Mouse (Mus musculus) urinary bladder, postnatal 4 days (tissue): ENCODE measurements around the gene Tspoap1.

ENCODE experiments used
- DNase-seq, 2 experiments: peaks; one replicate each; pipeline ENCODE4 v3.0.0; 2021 to 2022; ENCODE audit warnings: low spot score in 2 of 2

The Tspoap1 gene

DNA sequence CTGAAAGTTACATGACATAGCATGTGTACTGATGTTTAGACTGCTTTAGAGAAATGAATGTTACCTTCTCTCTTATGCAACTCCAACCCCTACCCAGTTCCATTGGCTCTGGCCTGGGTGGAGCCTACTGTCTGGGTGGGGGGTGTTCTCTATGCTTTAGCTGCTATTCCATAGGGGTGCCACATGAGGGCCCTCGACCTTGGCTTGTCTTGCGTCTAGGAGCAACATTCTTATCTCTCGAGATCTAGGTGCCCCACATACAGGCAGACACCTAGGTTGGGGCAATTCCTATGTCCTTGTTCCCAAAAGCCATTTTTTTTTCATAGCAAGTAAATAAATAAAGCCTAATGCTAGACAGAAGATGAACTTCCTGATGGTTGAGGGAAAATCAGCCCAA lies 734 bp upstream of the Tspoap1 start:
- no peak for DNase-seq

DNA sequence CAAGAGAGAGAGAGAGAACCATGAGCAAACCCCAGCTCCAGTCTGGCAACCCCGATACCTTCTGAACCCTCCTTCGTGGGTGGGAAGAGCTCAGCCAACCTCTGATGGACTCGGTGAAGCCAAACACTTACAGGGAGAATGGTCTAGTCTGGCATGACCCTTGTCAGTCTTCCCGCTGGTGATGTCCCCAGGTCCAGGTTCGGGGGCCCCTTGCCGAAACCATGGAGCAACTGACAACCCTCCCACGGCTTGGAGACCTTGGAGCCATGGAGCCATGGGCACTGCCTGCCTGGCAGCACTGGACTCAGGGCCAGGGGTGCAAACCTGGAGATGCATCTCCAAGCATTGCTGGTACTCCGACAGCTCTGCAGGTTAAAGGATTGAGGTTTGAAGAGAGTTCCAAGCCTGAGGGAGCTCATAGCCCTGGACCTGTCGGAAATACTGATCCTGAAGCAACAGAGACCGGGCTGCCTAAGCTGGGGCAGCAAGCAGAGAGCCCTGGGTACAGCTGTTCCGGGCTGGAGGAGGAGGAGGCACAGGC lies 910 bp downstream of the Tspoap1 start:
- DNase-seq = no peak

DNA sequence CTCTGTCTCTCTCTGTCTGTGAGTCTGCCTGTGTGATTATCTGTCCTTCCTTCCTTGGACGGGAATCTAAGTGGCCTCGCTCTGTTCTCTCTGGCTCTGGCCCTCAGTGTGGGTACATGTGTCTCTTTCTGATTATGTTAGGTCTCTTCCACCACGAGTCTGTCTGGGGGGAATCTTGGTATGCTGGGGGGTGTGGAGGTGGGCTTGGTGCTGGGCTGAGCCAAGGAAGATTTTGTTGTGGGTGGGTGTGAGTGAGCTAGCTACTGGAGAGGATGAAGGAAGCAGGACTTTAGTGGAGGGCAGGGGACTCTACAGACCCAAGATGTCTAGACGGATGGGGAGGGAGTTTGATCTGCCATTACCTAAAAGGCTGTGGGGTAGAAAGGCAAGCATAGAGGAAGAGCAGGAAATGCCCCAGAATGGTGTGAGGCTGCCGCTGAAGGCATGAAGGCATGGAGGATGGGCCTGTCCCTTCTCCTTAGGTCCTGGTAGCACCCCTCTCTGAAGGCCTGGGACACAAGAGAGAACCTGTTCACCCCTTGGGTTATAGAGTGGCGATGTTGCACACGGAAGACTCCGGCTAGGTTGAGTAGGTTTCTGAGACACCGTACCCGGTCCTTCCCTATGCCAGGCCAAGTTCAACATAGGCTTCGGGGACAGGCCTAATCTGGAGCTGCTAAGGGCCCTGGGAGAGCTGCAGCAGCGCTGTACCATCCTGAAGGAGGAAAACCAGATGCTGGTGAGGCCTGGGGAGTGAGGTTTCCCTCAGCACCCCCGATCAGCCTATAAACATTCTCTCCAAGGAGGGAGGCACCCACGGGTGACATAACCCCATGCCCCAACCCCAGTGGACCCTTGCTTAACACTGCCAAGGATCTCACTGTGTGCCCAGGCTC lies 1.7 kb downstream of the Tspoap1 start:
- DNase-seq = no peak

DNA sequence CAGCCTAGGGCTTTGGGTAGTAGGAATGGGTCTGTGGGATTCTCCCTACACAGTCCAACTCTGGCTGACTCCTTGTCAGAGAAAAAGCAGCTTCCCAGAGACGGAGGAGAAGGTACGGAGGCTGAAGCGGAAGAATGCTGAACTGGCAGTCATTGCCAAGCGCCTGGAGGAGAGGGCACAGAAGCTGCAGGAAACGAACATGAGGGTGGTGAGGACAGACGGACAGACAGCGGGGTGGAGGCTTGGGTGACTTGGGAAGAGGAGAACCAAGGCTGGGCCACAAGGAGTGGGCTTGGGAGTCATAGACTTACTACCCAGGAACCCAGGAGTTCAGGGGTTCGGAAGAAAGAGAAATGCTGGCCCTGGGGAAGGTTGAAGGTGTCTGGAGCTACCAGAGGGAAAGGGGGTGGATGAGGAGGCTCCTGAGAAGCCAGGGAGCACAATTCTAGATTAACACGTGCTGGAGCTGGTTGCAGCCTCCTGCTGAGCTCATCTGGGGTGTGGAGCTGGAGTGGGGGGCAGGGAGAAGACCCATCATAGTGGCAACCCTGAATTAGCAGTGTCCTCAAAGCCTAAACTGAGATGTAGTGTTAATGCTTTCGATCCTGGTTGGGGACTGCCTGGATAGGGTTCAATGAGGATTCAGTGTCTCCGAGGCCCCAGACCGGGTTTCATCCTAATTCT lies 2.5 kb downstream of the Tspoap1 start:
- DNase-seq = no peak

DNA sequence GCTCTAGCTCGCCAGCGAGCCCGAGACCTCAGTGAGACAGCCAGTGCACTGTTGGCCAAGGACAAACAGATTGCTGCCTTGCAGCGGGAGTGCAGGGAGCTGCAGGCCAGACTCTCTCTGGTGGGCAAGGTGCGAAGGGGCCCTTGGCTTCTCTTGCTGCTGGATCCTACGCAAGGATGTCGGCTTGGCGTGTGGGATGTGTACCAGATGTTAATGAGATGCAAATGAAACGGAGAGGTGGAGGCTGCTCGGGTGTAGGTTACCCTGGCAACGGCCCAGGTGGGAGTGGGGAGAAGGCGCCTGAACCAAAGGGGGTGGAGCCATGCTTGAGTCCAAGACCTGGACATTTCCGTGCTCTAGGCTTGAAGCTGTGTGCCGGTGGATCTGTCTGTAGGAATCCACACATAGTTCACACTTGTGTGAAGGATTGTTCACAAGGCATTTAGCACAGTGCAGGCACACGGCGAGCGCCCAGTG lies 3.2 kb downstream of the Tspoap1 start:
- DNase-seq = no peak

DNA sequence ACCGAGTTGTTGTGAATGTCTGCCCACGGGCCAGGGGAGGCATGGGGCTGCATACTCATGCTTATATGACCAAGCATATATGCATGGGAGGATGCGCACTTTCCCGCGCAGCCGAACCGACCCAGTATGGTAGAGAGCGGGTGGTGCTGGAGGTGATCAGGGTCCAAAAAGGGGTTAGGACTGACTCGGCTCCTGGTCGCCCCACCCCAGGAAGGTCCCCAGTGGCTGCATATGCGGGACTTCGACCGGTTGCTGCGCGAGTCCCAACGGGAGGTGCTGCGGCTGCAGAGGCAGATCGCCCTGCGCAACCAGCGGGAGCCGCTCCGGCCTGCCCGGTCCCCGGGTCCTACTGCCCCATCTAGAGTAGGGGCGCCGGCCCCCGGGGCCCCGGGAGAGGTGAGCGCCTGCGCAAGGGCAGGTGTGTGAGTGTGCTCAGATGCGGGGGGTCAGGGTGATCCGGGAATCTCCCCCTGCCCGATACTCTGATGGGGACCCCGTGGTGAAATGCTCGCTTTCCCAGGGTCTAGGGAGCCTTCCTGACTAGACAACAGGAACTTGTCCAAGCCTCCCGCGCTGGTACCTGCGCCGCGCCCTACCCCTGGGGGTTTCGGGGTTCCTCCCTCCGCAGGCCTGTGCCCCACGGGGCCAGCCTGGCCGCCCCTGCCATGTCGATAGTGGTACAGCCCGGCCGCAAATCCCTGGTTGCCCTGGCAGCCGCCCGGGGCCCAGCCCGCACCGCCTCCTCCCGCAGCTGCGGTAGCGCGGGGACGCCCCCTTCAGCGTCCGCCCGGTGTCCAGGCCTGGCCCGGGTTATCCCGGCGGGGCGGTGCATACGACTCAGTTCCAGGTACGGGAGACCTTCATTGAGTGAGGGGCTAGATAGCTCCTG lies 3.9 kb downstream of the Tspoap1 start:
- no peak for DNase-seq

DNA sequence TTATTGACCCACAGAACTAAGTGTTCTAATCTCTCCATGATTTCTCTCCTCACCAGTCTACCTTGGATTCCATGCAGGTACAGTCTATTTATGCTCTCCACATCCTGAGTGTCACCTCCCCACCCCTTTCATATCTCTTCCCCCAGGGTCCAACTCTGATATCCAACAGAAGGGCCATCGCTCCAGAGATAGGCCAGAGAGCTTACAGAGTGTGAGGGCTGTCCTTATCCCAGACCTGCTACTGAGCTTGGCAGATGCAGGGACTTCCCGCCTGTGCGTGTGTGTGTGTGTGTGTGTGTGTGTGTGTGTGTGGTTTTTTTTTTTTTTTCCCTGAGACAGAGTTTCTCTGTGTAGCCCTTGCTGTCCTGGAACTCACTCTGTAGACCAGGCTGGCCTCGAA lies 8.4 kb downstream of the Tspoap1 start:
- DNase-seq = no peak

DNA sequence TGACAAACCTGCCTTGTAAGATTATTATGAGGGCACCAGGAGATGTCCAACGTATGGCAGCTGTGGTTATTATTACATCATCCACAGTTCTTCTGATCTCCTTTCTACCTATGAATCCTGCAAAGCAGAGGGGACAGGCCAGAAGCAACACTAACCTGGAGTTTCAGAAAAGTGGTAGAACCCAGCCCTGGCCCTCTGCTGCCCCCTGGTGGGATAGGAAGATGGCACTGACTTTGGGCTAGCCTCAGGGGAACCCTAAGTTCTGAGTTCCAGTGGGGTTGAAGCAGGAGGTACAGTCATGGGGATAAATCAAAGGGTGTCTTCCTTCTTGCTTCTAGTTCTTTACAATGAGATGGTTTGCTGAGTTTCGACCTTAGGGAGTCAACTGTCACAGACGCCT lies 10.6 kb downstream of the Tspoap1 start:
- DNase-seq = peak; percentile 41 to 80

DNA sequence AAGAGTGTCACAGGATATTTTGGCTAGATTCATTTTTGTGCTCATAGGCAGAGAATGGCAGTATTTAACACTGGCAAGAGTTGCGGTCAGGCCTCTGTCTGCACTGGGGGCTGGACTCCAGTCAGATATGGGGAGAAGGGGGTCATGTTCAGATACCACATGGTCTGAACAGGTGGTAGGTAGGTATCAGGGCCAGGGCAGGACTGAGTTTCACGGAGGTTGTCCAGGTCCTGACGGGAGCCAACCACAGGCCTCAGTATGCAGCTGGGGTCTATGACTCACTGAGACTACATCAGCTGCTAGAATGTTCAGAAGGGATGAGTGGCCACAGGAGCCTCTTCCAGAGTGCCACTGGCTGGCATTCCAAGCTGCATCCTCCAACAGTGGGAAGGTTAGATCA lies 12.0 kb downstream of the Tspoap1 start:
- DNase-seq = no peak

DNA sequence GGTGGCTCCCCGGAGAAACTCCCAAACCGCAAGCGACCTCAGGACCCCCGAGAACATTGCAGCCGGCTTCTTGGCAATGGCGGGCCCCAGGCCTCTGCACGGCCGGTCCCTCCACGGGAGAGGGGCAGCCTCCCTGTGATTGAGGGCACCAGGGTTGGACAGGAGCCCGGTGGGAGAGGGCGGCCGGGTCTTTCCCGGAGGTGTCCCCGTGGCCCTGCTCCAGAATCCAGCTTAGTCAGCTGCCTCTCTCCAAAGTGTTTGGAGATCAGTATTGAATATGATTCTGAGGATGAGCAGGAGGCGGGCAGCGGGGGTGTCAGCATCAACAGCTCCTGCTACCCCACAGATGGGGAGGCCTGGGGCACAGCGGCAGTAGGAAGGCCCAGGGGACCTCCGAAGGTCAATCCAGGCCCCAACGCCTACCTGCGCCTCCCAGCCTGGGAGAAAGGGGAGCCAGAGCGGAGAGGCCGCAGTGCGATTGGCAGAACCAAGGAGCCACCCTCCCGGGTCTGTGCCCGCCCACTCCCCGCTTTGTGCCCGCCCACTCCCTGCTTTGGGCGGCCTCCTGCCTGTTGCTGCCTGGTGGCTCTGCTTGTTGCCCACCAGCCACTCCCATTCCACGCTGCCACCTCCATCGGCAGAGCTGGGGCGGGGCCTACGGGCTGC lies 17.9 kb downstream of the Tspoap1 start:
- peak; percentile 66 to 81 for DNase-seq

DNA sequence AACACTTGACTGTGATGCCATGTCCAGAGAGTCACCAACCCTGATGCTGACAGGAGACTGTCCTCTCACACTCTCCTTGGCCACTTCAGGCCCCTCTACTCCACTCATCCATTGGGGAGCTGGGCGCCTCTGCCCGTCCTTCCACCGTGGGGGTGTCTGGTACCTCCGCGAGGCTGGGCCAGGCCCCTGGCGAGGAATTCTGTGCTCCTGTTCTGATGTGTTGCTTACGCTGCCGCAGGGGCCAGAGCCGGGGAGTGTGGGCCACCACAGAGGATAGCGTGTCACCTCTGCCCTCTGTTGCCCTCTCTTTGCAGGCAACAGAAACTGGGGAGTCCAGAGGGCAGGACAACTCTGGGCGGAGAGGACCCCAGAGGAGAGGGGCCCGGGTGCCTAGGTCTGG lies 18.6 kb downstream of the Tspoap1 start:
- no peak for DNase-seq

DNA sequence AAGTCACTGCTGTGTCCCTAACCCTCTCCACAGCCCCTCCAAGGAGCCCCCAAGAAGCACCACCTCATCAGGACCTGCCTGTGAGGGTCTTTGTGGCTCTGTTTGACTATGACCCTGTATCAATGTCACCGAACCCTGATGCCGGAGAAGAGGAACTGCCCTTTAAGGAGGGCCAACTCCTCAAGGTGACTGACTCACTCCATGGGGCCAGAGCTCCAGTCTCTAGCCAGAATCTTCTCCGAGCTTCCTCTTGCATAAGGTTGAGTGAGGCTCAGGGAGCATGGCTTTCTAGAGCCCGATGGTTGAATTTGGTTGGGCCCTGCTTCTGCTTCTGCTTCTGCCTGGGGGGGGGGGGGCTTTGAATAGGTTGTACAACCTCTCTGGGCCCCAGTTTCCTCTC lies 19.1 kb downstream of the Tspoap1 start:
- DNase-seq = no peak

DNA sequence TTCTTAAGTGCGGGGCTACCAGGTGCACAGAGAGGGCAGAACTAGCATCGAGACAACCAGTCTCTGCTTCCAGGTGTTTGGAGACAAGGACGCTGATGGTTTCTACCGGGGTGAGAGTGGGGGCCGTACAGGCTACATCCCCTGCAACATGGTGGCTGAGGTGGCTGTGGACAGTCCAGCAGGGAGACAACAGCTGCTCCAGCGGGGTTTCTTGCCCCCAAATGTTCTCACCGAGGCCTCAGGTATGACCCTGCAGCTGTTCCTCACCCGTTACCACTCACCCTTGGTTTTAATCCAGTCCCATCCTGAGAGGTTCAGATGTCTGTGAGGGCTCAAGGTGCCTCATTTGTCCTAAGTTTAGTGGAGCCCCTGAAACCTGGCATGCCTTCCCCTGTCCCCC lies 19.8 kb downstream of the Tspoap1 start:
- no peak for DNase-seq

DNA sequence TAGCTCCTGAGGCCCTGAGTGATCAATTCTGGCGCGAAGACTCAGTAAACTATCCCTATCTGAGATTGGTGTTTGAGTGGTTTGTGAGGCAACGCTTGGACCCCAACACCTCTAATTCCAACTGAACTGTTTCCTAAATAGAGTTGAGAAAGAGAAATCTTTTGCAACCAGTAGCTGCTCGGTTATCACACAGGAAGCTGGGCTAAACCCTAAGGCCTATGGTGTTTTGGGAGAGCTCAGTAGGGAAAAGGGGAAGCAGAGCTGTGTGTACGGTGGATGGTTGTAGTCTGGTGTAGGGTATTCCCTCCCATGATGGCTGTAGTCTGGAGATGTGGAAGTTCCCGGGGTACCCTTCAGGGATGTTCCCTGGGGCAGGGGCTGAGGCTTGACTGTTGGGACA lies 29.7 kb downstream of the Tspoap1 start:
- no peak for DNase-seq

DNA sequence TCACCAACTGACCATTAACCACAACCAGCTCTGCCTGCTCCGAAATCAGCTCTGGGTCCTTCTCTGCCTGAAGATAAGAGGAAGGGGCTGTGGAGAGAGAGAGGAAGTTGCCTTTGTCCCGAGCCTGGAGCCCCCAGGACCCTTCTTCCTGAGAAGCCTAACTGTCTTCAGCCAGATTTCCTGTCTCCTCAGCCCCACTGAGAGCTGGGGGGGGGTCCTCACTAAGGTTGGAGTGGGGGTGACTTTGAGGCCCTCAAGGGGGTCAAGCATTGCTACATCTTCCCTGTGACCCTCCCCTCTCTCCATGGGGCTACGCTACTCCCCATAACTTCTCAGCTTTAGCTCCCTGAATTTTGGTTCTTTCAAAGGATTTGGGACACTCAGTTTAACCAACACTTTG lies 33.1 kb downstream of the Tspoap1 start, which contains the start of gene Mpo:
Gene Mpo, plus strand, starts transcription at position 122 of the 400 bp plus-strand sequence.
- DNase-seq = no peak

DNA sequence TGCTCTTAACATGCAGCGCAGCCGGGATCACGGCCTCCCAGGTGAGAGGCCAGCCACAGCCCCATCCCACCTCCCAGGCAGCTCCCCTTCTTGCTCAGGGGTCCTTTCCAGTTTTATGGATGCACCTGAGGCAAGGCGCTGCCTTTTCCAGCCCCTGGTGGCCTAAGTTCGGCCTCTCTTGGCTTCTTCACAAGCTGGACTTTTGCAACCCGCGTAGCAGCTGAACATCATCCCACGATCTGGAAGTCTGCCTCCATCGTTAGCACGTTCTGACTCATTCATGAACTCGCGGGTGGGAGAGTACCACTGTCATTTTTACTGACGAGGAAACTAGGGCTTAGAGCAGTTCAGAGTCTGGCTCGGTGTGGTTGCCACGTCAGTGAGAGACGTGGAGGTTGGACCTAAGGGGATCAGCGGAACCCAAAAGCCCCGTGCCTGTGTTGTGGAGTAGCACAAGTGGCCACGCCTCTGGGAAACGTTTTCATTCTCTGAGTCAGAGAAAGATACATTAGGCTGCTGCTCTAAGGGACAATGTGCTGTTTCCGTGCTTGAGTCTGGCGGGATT lies 41.5 kb downstream of the Tspoap1 start:
- peak in 1 of 2 experiments; percentile 49 for DNase-seq

DNA sequence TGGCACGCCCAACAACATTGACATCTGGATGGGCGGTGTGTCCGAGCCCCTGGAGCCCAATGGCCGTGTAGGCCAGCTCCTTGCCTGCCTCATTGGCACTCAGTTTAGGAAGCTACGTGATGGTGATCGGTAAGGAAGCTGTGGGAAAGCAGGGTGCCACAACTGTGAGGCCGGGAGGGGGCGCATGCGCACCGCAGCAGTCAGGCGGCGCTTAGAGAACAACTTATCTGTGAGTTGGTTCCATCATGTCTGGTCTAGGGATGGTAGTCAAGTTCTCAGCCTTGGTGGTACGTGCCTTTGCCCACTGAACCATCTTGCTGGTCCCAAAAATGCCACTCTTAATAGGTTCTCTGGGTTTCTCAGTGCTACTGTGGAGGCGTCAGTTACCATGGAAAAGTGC lies 42.3 kb downstream of the Tspoap1 start:
- no peak for DNase-seq

DNA sequence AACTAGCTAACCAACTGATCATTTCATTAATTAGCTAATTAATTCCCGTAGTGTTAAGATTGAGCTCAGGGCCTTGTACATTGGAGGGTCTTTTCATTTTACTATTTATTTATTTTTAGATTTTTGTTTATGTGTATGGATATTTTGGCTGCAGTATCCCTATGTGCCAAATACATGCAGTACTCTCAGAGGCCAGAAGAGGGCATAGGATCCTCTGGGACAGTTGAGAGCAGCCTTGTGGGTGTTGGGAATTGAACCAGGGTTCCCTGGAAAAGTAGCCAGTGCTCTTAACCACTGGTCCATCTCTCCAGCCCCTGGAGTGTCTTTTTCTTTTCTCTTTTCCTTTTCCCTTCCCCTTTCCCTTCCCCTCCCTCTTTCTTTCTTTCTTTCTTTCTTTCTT lies 45.1 kb downstream of the Tspoap1 start:
- DNase-seq = no peak

DNA sequence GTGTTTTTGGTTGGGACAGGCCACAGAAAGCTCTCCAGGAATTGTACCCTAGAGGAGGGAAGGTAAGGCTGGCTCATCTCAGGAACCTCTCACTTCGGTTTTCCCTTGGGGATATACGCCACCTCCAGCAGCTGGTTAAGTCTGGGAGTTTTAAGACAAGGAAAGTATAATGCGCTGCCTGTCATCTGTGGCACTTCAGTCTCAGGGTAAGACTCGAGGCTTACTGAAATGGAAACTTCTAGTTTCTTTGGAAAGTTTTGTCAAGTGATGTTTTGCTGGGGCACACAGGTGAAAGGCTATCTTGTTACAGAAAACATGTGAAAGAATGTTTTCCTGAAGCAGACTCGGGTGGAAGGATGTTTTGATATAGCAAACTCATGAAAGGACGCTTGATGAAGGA lies 47.1 kb downstream of the Tspoap1 start:
- no peak for DNase-seq

DNA sequence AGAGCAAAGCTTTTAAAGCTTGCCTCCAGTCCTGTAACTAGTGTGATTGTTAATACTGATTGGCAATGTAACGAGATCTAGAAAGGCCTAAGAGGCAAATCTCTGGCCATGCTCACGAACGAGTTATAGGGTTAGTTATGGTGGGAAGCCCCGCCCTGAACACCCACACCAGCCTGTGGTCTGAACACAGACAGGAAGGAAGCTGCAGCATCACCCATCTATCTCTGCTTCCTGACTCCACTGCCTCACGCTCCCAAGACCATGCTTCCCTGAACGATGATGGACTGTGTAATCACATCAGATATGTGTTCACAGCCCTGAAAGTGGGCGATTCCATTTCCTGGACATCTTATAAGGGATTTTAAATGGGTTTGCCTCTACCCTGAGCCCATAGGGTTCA lies 47.9 kb downstream of the Tspoap1 start:
- DNase-seq = no peak

DNA sequence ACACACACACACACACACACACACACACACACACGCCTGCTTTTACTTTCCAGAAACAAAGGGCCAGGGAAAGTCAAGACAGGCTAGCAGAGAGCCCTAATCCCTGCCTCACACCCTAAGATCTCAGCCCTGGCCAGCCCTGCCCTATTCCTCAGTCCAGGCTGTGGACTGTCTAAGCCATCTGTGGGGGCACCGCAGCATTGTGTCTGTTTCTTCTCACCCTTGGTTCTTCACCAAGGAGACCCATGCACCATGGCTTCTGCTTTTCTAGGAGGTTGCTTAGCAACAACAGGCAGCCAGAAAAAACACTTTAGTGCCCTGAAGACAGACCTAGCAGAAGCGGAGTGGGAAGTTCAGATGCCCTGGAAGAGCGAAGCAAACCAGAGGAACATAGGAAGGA lies 51.1 kb downstream of the Tspoap1 start:
- no peak for DNase-seq
